Mouse (Mus musculus) embryonic fibroblast, embryonic 13.5 days (primary cell): ENCODE measurements around the gene Mn1. TPM values are rescaled to one million over a fixed set of nuclear protein-coding genes. Genes with fewer than 3 reads are reported as not detected.

ENCODE experiments used
- H3K27ac ChIP-seq: 2 replicates; pipeline ENCODE4 v1.5.1; 2012; ENCODE audit warnings: low read length, control low read depth, inconsistent platforms; ENCODE audit not compliant: insufficient read depth
- H3K4me1 ChIP-seq: 2 replicates; pipeline ENCODE4 v1.6.1; 2011; ENCODE audit warnings: low read length; ENCODE audit not compliant: control insufficient read depth, insufficient read depth
- H3K4me3 ChIP-seq: 2 replicates; pipeline ENCODE4 v1.5.1; 2011; ENCODE audit warnings: mild to moderate bottlenecking, control low read depth, low read length; ENCODE audit not compliant: insufficient read depth
- CTCF ChIP-seq: IDR thresholded peaks from 2 replicates; pipeline ENCODE4 v1.5.1; 2011; ENCODE audit warnings: mild to moderate bottlenecking, control low read depth, low read length, moderate library complexity, borderline replicate concordance; ENCODE audit not compliant: insufficient read depth
- POLR2A ChIP-seq: IDR thresholded peaks from 2 replicates; pipeline ENCODE4 v1.6.1; 2011; ENCODE audit warnings: low read depth, mild to moderate bottlenecking, control low read depth, low read length, moderate library complexity
- polyA plus RNA-seq: library from polyadenylated mRNA; stranded (reverse); fragments of >200 nt; gene quantifications from 2 replicates; pipeline ENCODE4 v1.2.4, GENCODE M21; 2011; ENCODE audit warnings: low read depth; ENCODE audit not compliant: missing spikeins, insufficient read length

The Mn1 gene
- polyA plus RNA-seq, 1 experiment, result 21.7 TPM

DNA sequence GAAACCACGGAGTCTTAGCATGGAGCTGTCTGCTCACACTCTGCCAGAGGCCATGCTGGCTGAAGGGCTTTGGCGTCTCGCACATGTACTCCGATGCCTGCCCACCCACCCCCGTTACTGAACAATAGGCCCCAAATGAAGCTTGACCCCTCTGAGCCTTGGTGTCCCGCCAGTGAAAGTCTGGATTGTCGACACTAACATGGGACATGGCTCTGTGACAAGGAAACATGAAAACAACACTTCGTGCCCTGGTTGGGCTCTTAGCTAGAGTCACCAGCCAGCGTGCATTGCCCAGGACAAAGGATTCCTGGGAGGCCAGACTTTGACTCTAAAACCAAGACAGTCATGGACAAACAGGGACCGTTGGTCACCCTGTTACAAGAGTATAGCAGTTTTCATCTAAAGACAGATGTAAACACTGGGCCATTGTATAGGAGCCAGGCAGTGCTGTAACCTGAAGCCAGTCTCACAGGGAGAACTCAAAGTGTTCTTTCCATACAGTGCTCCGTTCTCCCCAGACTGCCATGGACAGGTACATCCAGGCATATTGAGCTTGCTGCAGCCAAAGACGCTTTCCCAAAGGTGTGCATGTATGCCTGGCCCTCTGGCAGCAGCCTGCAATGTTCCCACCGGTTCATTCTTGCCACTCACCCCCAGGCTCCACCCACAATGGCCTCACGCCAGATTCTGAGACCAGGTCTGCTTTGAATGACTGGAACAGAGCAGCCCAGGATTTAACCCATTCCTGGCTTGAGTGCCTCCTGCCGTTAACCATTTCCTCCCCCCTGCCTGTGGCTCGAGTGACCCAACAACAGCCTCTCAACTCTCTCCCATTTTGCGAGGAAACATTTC is 23.6 kb upstream of the Mn1 start:
- Histone ChIP-seq H3K4me3 (no peak overlapping the region), H3K4me1 (peaks cover 4% of the 10 kb centered on the region; the same call in 1 of the 2 replicates), H3K27ac (no peak overlapping the region)
- TF ChIP-seq CTCF (no peak), POLR2A (no peak)

DNA sequence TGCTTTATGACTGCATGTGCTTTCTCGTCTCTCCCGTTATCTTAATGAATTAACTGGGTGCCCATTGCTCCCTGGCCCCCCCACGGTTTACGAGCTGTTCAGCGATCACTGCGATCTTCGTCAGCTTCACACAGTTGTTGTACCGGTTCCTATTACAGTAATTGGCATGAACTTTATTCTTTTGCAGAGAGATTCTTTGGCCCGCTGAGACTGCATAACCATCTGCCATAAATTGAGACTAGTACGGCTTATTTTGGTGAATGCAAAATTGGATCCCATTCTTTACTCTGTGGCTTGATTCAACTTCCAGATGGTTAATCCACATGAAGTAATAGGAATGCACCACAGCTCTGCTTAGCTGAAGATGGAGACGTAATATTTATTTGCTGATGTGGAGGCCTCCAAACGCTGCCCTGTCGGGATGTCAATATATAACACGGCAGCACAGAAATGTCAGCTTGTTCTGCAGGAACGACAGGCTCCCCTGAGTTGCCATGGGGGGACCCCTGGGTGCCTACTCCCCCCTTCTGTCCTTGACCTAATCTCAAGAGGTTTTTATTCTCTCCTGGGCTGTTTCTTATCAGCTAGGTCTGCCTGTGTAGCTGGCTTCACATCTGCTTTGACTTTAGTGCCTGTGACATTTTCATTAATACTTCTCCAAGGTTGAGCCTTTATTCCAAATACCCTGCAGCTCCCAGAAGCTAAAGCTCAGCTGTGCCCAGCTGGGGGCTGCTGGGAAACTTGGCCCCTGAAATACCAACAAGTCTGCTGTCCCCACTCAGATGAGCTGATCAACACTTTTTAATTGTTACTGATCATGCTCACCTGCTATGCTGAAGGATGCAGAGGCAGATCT is 22.7 kb upstream of the Mn1 start:
- Histone ChIP-seq H3K4me1 (peaks cover 4% of the 10 kb centered on the region; the same call in 1 of the 2 replicates), H3K27ac (no peak overlapping the region), H3K4me3 (no peak overlapping the region)
- no peak for TF ChIP-seq CTCF
- no peak for TF ChIP-seq POLR2A

DNA sequence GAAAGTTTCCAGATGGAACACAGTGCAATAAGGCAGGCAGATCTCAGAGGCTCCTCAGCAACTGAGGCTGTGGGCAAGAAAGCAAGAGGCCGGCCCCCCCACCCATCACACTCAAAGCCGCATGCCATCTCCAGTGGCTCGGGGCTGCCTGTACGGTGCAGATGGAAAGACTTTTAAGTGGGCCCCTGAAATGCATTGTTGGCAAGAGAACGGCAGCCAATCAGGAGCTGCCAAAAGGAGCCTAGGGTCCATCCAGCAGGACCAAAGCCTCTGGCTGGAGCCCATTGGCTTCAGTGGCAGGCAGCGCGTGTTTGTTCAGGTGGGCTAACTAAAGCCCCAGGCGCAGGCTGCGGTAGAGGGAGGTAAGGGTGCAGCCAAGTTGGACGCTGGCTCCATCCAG is 21.4 kb upstream of the Mn1 start:
- Histone ChIP-seq H3K27ac (no peak overlapping the region), H3K4me3 (no peak overlapping the region), H3K4me1 (peaks cover 4% of the 10 kb centered on the region; the same call in 1 of the 2 replicates)
- TF ChIP-seq POLR2A, result no peak
- TF ChIP-seq CTCF, result no peak

DNA sequence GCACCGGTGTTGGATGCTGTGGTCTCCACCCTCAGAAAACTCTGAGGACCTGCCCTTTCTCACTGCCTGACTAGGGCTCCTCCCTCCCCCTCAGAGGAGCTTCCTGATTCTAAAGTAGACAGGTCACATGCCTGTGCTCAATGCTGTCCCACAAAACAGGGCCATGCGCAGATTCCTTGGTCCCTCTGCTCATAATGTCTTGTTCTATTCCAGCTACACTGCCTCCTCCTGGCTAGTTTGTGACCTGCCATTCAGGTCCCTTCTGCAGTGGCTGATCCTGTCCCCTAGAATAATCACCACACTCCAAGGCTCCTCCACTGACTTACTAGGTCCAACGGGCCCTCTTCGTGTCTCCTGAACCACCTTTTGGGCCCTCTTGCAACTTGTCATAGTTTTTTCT is 21.0 kb upstream of the Mn1 start:
- Histone ChIP-seq H3K27ac (no peak overlapping the region), H3K4me3 (no peak overlapping the region), H3K4me1 (peaks cover 4% of the 10 kb centered on the region; the same call in 1 of the 2 replicates)
- no peak for TF ChIP-seq POLR2A
- no peak for TF ChIP-seq CTCF

DNA sequence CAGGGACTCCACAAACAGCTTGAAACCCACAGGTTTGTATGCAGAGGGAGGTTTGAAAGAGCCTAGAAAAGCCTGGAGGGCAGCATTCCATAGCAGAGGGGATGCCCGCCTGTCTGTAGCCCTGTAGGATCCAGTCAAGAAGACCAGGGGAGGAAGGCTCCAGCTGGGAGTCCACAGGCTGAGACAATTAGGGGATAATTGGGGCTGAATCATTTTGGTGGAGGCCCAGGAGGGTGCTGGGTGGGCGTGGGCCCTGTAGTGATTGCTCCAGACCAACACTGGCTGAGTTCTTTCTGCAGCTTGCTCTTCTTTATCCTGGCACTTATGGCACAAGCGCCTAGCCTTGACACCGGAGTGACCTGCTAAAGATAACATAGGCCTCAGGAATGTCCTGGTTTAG is 18.7 kb upstream of the Mn1 start:
- Histone ChIP-seq H3K27ac (no peak overlapping the region), H3K4me3 (no peak overlapping the region), H3K4me1 (peaks cover 4% of the 10 kb centered on the region; the same call in 1 of the 2 replicates)
- TF ChIP-seq CTCF (no peak), POLR2A (no peak)

DNA sequence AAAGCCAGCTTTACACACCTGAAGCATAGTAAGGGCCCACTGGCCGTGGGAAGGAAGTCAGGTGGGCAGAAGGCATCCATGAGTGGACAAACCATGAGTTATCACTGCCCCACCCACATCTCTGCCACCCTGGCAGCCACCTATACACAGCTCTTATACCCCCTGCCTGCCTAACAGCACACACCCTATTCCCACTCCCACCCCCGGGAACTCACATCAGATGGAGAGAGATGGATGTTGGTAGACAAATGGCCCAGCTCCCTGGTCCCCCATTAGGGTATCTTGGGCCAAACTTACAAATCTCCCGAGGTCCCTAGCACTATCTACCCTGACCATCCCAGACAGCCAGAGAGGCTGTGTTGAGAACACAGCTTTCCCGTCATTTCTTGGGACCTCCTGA is 17.9 kb upstream of the Mn1 start:
- no peak for TF ChIP-seq POLR2A
- TF ChIP-seq CTCF, result no peak
- no peaks in the 10 kb centered on the region for H3K4me1 ChIP-seq

DNA sequence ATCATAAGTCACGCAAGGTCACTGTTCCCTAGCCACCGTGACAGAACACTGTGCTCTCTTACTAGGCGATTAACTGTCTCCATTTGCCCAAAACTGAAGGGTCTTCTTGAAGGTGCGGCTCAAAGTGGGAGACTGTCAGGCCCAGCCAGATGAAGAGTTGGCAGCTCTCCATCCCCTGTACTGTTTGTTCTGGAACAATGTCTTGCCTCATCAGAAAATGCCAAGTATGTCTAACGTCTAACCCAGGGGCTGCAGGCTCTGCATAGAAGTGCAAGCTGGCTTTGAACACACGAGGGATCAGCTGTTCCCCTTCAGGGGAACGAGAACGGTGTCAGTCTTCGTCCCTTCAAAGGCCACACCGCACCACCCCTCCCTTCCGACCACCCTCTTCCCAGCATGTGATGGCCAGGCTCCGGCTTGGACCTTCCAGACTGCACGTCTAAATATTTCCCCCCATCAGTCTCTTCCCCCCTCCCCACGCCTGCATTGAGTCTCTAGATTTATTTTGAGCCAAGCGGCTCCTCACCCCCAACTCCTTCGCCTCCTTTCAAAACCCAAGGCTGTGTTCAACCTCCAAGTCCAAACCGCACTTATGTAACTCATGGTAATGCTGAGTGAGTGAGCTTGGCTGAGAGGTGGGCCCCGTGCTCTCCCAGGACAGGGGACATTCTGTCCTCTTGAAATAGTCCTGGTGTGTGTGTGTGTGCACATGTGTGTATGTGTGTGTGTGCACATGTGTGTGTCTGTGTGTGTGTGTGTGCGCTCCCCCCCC is 15.1 kb upstream of the Mn1 start:
- no peaks in the 10 kb centered on the region for H3K4me1 ChIP-seq
- no peak overlapping the region for H3K4me3 ChIP-seq
- H3K27ac ChIP-seq, result no peak overlapping the region
- TF ChIP-seq POLR2A (no peak), CTCF (no peak)

More for the DNA sequence above, 17.9 kb upstream of the Mn1 start:
- no peak overlapping the region for H3K27ac ChIP-seq
- no peak overlapping the region for H3K4me3 ChIP-seq

DNA sequence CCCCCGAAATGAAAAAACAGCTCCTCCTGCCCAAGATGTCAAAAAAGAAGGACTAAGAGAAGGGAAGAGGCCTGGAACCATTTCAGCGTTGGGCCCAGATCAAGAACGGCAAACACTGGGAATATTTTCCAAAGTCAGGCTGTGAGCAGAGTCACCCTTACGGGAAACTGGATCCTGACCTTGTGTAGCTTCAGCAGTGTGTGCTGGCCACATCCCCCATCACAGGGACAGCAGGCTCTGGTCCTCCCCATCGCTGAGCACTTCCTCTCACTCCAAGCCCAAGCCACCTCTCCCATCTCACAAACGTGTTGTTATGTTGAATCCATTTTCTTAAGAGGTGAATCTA is 14.5 kb upstream of the Mn1 start:
- no peak for TF ChIP-seq POLR2A
- no peak for TF ChIP-seq CTCF
- Histone ChIP-seq H3K4me3 (no peak overlapping the region), H3K27ac (no peak overlapping the region), H3K4me1 (no peaks in the 10 kb centered on the region)

DNA sequence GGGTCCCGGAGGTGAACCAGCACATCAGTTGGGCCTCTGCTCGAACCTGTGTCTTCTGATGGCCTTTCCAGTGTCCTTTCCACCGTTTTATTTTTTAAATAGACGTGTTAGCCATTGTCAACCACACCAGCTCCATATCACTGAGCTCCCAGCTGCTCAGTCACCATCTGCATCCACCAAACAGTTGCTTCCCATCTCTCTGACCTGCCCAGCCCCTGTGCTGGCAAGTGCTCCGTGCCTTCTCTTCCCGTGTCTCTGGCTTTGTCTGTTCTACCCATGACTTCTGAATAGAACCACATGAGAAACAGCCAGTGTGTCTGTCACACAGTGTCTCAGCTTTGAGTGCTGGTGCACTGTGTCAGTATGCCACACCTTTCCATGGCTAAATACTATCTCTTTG is 12.4 kb upstream of the Mn1 start:
- Histone ChIP-seq H3K4me3 (no peak overlapping the region), H3K4me1 (peaks cover 9% of the 10 kb centered on the region), H3K27ac (no peak overlapping the region)
- TF ChIP-seq POLR2A, result no peak
- TF ChIP-seq CTCF, result no peak
